9 mouse cellular contexts compared by ENCODE assay signal in the genomic region with DNA sequence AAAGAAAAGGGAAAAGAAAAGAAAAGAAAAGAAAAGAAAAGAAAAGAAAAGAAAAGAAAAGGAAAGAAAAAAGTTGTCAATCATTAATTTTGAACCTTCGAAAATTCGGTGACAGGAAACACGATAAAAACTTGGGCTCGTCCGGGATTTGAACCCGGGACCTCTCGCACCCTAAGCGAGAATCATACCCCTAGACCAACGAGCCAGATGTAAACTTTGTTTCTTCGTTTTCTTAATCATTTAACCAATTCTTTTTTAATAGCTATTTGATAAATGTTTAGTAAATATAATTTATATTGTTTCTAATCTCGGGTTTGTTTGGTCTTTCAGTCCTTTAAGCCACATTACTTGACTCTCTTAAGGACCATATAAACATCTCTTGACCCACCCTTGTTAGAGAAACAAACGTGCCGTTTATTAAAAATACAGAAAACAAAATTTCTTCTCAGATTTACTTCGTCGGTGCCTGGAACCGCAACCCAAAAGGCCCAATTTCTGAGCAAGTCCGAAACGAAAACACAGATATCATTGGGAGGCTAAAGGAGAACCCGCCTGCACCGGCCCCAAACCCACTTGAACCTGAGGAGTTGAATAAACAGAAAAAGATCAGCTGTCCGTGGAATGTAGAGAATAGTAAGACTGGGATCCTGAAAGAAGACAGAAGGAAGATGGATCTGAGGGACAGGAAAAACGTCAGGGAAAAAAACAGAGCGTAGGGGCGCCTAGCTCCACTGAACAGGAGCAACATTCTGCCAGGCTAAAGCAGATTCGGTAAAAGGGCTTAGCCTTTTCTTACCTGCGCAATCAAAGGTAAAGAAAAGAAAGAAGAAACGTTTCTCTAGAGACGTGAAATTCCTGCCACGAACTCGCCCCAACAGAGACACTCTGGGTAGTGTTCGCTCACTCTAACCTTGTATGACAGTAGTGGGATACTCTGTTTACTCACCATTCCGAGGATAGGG. TPM values are rescaled to one million over a fixed set of nuclear protein-coding genes. Genes with fewer than 3 reads are reported as not detected.
DNase-seq lines count a peak whose midpoint lies in the region; ATAC-seq lines count a peak whose summit lies in the region.
"Had no signal": no experiment of that assay in that cellular context is flagged by ENCODE, and none has a peak within 500 bp of the region (broad histone marks: within the 10 kb centered on the region; RNA-seq: fewer than 3 reads in every experiment).

No protein-coding gene starts in this region.

- peak overlapping the region; percentile 61 for H3K4me2 ChIP-seq in embryonic facial prominence, embryonic 15.5 days (replicated peaks)

- under 1% methylated on average over 32 of the region's 32 CpGs for WGBS in embryonic facial prominence, embryonic 15.5 days

- peak overlapping the region; percentile 89 for H3K27ac ChIP-seq in embryonic facial prominence, embryonic 15.5 days (replicated peaks)

- H3K4me3 ChIP-seq in embryonic facial prominence, embryonic 15.5 days (replicated peaks) = peak overlapping the region; percentile 60

- H3K36me3 ChIP-seq in embryonic facial prominence, embryonic 15.5 days = no peaks in the 10 kb centered on the region

- no peaks in the 10 kb centered on the region for H3K27me3 ChIP-seq in embryonic facial prominence, embryonic 15.5 days
- H3K27me3 ChIP-seq: Patski had no signal

- DNase-seq in cerebellum, adult 18-20 months = peak; percentile 39 to 72
- no peak for DNase-seq in cerebellum, adult 11 months
- peak; percentile 73 for DNase-seq in ZHBTc4 (ENCODE audit: low read depth, low spot score)
- peak; percentile 76 for DNase-seq in heart, postnatal 4 days
- peak; percentile 42 to 80 for DNase-seq in layer of hippocampus, postnatal 14 days (ENCODE audit: low spot score in 2 of 2)
- peak; percentile 73 for DNase-seq in lung, postnatal 36 days
- DNase-seq in spleen, adult 12 weeks (ENCODE audit: low spot score) = peak; percentile 67

- 0 out of 2 replicates have a peak, but pooled peaks have one; percentile 17 for ATAC-seq in embryonic facial prominence, embryonic 15.5 days (ENCODE audit: insufficient number of reproducible peaks, low FRiP score, low TSS enrichment, low read depth)

- no peaks in the 10 kb centered on the region for H3K9me3 ChIP-seq in embryonic facial prominence, embryonic 15.5 days (replicated peaks)

- H3K9ac ChIP-seq in embryonic facial prominence, embryonic 15.5 days = peak overlapping the region; percentile 55

- peaks cover 12% of the 10 kb centered on the region for H3K4me1 ChIP-seq in embryonic facial prominence, embryonic 15.5 days

RNA-seq across cellular contexts. Expression of a gene that starts 13.5 kb away (rescaled TPM):
- polyA plus RNA-seq in embryonic facial prominence, embryonic 15.5 days (2015; fragmentation: Nextera tagmentation; extraction: Ambion mirVana) = 12.2 and 12.7 TPM in 2 replicates
- total RNA-seq in heart, postnatal 4 days (2021) = 1 to 10 TPM; 5.0 to 5.6 TPM
- total RNA-seq in layer of hippocampus, postnatal 14 days (2021) = 1 to 10 TPM; 7.0 TPM

RNA-seq across cellular contexts. Expression of a gene that starts 28.6 kb away (rescaled TPM):
- 0.04 TPM in 1 of 2 replicates, not detected in the other for polyA plus RNA-seq in embryonic facial prominence, embryonic 15.5 days (2015; fragmentation: Nextera tagmentation; extraction: Ambion mirVana)
- under 1 TPM; 0.11 to 0.24 TPM for total RNA-seq in heart, postnatal 4 days (2021)
- not detected for total RNA-seq in layer of hippocampus, postnatal 14 days (2021)

RNA-seq across cellular contexts. Expression of a gene that starts 51.5 kb away (rescaled TPM):
- 0.55 and 0.65 TPM in 2 replicates for polyA plus RNA-seq in embryonic facial prominence, embryonic 15.5 days (2015; fragmentation: Nextera tagmentation; extraction: Ambion mirVana)
- total RNA-seq in heart, postnatal 4 days (2021) = not detected
- 1 to 10 TPM in 1 of 2 experiments, under 1 TPM in 1; 0.58 to 1.0 TPM for total RNA-seq in layer of hippocampus, postnatal 14 days (2021)
